8 mouse cellular contexts compared by ENCODE assay signal in genomic region chr11:55470761-55471160, GRCm38 (mm10). TPM values are rescaled to one million over a fixed set of nuclear protein-coding genes. Genes with fewer than 3 reads are reported as not detected.
DNase-seq lines count a peak whose midpoint lies in the region; ATAC-seq and TF ChIP-seq lines count a peak whose summit lies in the region.

No protein-coding gene starts in this region.

- H3K27ac ChIP-seq in left cerebral cortex, adult 2 months = no peak overlapping the region
- H3K27ac ChIP-seq in embryonic facial prominence, embryonic 12.5 days = no peak overlapping the region
- H3K27ac ChIP-seq in kidney, adult 2 months (ENCODE audit: insufficient read depth, low read depth, low read length) = no peak overlapping the region
- H3K27ac ChIP-seq in midbrain, postnatal 0 days (ENCODE audit: low read depth, low read length) = no peak overlapping the region

- TF ChIP-seq POLR2A in kidney, adult 2 months (IDR thresholded peaks at IDR 0.05; ENCODE audit: low read depth, low read length) = no peak

- TF ChIP-seq CTCF in left cerebral cortex, adult 2 months (IDR thresholded peaks at IDR 0.05) = no peak
- no peak for TF ChIP-seq CTCF in kidney, adult 2 months (conservative IDR thresholded peaks at IDR 0.05; ENCODE audit: insufficient read depth, insufficient read length, low read depth, low read length)
- no peak for TF ChIP-seq CTCF in midbrain, postnatal 0 days (IDR thresholded peaks at IDR 0.05)

- H3K9me3 ChIP-seq in embryonic facial prominence, embryonic 12.5 days = no peaks in the 10 kb centered on the region
- H3K9me3 ChIP-seq in midbrain, postnatal 0 days (ENCODE audit: low read length) = no peaks in the 10 kb centered on the region

- DNase-seq in left cerebral cortex, adult 2 months (ENCODE audit: extremely low spot score in 1 of 2, low spot score in 2 of 2) = no peak
- no peak for DNase-seq in left cerebral cortex, adult 8-10 months (ENCODE audit: low spot score in 2 of 2)
- DNase-seq in kidney, adult 2 months = peak; percentile 54
- DNase-seq in midbrain, postnatal 0 days (ENCODE audit: low spot score) = no peak
- DNase-seq in thymus, postnatal 36 days = no peak
- DNase-seq in thymus, postnatal 14 days = no peak
- no peak for DNase-seq in right cerebral cortex, adult 2 months (ENCODE audit: low spot score in 2 of 2)

- H3K4me1 ChIP-seq in embryonic facial prominence, embryonic 12.5 days = peaks cover 17% of the 10 kb centered on the region
- H3K4me1 ChIP-seq in kidney, adult 2 months (ENCODE audit: control insufficient read depth, insufficient read depth, low read length) = peaks cover 13% of the 10 kb centered on the region; the same call in 1 of the 2 replicates
- H3K4me1 ChIP-seq in midbrain, postnatal 0 days (ENCODE audit: insufficient read depth, low read length) = peaks cover 10% of the 10 kb centered on the region; the same call in 1 of the 2 replicates

- H3K4me3 ChIP-seq in left cerebral cortex, adult 2 months = peak overlapping the region; percentile 55
- peak overlapping the region; percentile 99 for H3K4me3 ChIP-seq in embryonic facial prominence, embryonic 12.5 days
- H3K4me3 ChIP-seq in kidney, adult 2 months (ENCODE audit: insufficient read depth, low read depth, low read length) = peak overlapping the region; percentile 23
- H3K4me3 ChIP-seq in midbrain, postnatal 0 days (ENCODE audit: low read depth, low read length) = peak overlapping the region; percentile 82

- H3K27me3 ChIP-seq in embryonic facial prominence, embryonic 12.5 days = no peaks in the 10 kb centered on the region
- H3K27me3 ChIP-seq in kidney, adult 2 months (replicated peaks; ENCODE audit: control insufficient read depth, insufficient read depth, low read length) = no peaks in the 10 kb centered on the region
- H3K27me3 ChIP-seq in midbrain, postnatal 0 days (ENCODE audit: insufficient read depth, low read length) = no peaks in the 10 kb centered on the region

- no peak for ATAC-seq in embryonic facial prominence, embryonic 12.5 days (ENCODE audit: insufficient number of reproducible peaks, insufficient read depth, low FRiP score, low TSS enrichment)
- no peak for ATAC-seq in midbrain, postnatal 0 days (ENCODE audit: low FRiP score)

- 56% methylated on average over 8 of the region's 8 CpGs for WGBS in embryonic facial prominence, embryonic 12.5 days
- WGBS in kidney, adult 2 months = under 1% methylated on average over 8 of the region's 8 CpGs
- 57% methylated on average over 8 of the region's 8 CpGs for WGBS in midbrain, postnatal 0 days

- intact Hi-C loops in left cerebral cortex, adult 2 months (cut with DNase I) = no loop called here

- peak overlapping the region; percentile 67 for H3K4me2 ChIP-seq in embryonic facial prominence, embryonic 12.5 days (replicated peaks)
- H3K4me2 ChIP-seq in midbrain, postnatal 0 days (ENCODE audit: low read depth, low read length, poor library complexity, severe bottlenecking) = peak overlapping the region; percentile 56

- peak overlapping the region; percentile 50 for H3K9ac ChIP-seq in embryonic facial prominence, embryonic 12.5 days
- 0 out of 2 replicates have a peak overlapping the region, but pooled peaks have one; percentile 13 for H3K9ac ChIP-seq in midbrain, postnatal 0 days (replicated peaks; ENCODE audit: low read length, poor library complexity, severe bottlenecking)

- peaks cover 25% of the 10 kb centered on the region for H3K36me3 ChIP-seq in embryonic facial prominence, embryonic 12.5 days
- H3K36me3 ChIP-seq in kidney, adult 2 months (ENCODE audit: control insufficient read depth, insufficient read depth, low read length) = no peaks in the 10 kb centered on the region; the same call in 1 of the 2 replicates
- no peaks in the 10 kb centered on the region for H3K36me3 ChIP-seq in midbrain, postnatal 0 days (ENCODE audit: insufficient read depth, low read length)

RNA-seq across cellular contexts. Expression of gene G3bp1, which starts 1.3 kb away (rescaled TPM):
- total RNA-seq in left cerebral cortex, adult 2 months (2021) = 10 to 100 TPM; 34.8 to 35.0 TPM
- total RNA-seq in left cerebral cortex, adult 8-10 months (2022) = 10 to 100 TPM; 31.9 to 33.7 (median 32.1) TPM
- 237 TPM in 2 replicates for polyA plus RNA-seq in embryonic facial prominence, embryonic 12.5 days (2016; fragmentation: Nextera tagmentation; extraction: Ambion mirVana)
- polyA plus RNA-seq in kidney, adult 2 months (2012; rRNA removed) = 23.3 and 28.3 TPM in 2 replicates
- total RNA-seq in midbrain, postnatal 0 days (2014; rRNA removed) = 59.2 and 63.2 TPM in 2 replicates
- 63.5 and 67.4 TPM in 2 replicates for polyA plus RNA-seq in midbrain, postnatal 0 days (2015; fragmentation: Nextera tagmentation; extraction: Ambion mirVana)

RNA-seq across cellular contexts. Expression of gene Atox1, which starts 9.7 kb away (rescaled TPM):
- total RNA-seq in left cerebral cortex, adult 2 months (2021) = 10 to 100 TPM; 87.0 to 97.9 TPM
- 100 to 1,000 TPM in 3 of 4 experiments, 10 to 100 TPM in 1; 98.2 to 107 (median 104) TPM for total RNA-seq in left cerebral cortex, adult 8-10 months (2022)
- polyA plus RNA-seq in embryonic facial prominence, embryonic 12.5 days (2016; fragmentation: Nextera tagmentation; extraction: Ambion mirVana) = 297 and 344 TPM in 2 replicates
- polyA plus RNA-seq in kidney, adult 2 months (2012; rRNA removed) = 698 and 771 TPM in 2 replicates
- total RNA-seq in midbrain, postnatal 0 days (2014; rRNA removed) = 133 and 147 TPM in 2 replicates
- 235 and 252 TPM in 2 replicates for polyA plus RNA-seq in midbrain, postnatal 0 days (2015; fragmentation: Nextera tagmentation; extraction: Ambion mirVana)

RNA-seq across cellular contexts. Expression of gene Sparc, which starts 47.8 kb away (rescaled TPM):
- total RNA-seq in left cerebral cortex, adult 2 months (2021) = 100 to 1,000 TPM; 177 to 202 TPM
- 100 to 1,000 TPM; 217 to 328 (median 260) TPM for total RNA-seq in left cerebral cortex, adult 8-10 months (2022)
- polyA plus RNA-seq in embryonic facial prominence, embryonic 12.5 days (2016; fragmentation: Nextera tagmentation; extraction: Ambion mirVana) = 772 and 814 TPM in 2 replicates
- 585 and 720 TPM in 2 replicates for polyA plus RNA-seq in kidney, adult 2 months (2012; rRNA removed)
- 261 and 313 TPM in 2 replicates for total RNA-seq in midbrain, postnatal 0 days (2014; rRNA removed)
- 570 and 625 TPM in 2 replicates for polyA plus RNA-seq in midbrain, postnatal 0 days (2015; fragmentation: Nextera tagmentation; extraction: Ambion mirVana)

Comparison
In these comparisons a context has a peak if more than half of its experiments do, and no peak if none do; other contexts are left out.
1. H3K4me3 ChIP-seq: peak in every context shown above with its lines; median percentile 99 in embryonic facial prominence, embryonic 12.5 days; 82 in midbrain, postnatal 0 days; 55 in left cerebral cortex, adult 2 months; 23 in kidney, adult 2 months.